Mouse (Mus musculus) gastrocnemius, adult 2 months (tissue): ENCODE data around the gene Nsun2. TPM values are rescaled to one million over a fixed set of nuclear protein-coding genes. Genes with fewer than 3 reads are reported as not detected.
A peak's percentile ranks its signal among the peaks of the same experiment; 100 is the strongest.

Experiments used
- DNase-seq: peaks from one replicate; pipeline ENCODE4 v3.0.0; 2022
- H3K27ac ChIP-seq: fragments of 200-600 bp; 2 replicates; pipeline ENCODE4 v1.8.1; 2022; ENCODE audit warnings: mild to moderate bottlenecking
- H3K4me3 ChIP-seq: fragments of 200-600 bp; 2 replicates; pipeline ENCODE4 v1.8.1; 2022; ENCODE audit warnings: mild to moderate bottlenecking, moderate library complexity
- CTCF ChIP-seq: fragments of 200-600 bp; IDR thresholded peaks from 2 replicates; pipeline ENCODE4 v1.8.1; 2022; ENCODE audit warnings: antibody characterized with exemption, mild to moderate bottlenecking, moderate library complexity
- intact Hi-C: fragments of 180-260 bp; cut with DNase I; formaldehyde crosslinking; loops from one replicate; pipeline ENCODE4 v1.15.1; 2025
- total RNA-seq, 2 experiments: library from RNA; stranded (reverse); gene quantifications; 2 replicates each; pipeline ENCODE4 v1.2.3; 2021

The Nsun2 gene
- total RNA-seq, 2 experiments from 2014 or later, result 45.4 to 51.9 TPM

DNA sequence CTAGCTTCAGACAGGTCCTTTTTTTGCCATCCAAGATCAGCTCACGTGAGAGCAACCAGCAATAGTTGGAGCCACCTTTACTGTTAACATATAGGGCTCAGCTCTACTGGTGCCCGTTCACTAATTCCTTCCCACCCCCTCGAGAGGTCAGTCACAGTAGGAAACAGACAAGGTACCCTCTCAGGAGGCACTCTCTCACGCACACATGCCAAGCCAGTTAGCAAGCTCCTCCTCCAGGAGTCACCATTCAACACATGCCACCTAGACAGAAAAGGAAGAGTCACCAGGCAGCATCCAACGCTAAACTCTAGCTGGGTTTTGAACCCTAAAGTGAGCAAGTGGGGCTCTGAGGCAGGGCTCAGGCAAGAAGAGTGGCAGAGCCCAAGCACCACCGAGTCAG, 2.1 kb upstream of the Nsun2 start:
- no peak for DNase-seq
- Histone ChIP-seq H3K4me3 (peak overlapping the region; percentile 93), H3K27ac (no peak overlapping the region)
- TF ChIP-seq CTCF, result no peak
- intact Hi-C loops, result no loop called here

DNA sequence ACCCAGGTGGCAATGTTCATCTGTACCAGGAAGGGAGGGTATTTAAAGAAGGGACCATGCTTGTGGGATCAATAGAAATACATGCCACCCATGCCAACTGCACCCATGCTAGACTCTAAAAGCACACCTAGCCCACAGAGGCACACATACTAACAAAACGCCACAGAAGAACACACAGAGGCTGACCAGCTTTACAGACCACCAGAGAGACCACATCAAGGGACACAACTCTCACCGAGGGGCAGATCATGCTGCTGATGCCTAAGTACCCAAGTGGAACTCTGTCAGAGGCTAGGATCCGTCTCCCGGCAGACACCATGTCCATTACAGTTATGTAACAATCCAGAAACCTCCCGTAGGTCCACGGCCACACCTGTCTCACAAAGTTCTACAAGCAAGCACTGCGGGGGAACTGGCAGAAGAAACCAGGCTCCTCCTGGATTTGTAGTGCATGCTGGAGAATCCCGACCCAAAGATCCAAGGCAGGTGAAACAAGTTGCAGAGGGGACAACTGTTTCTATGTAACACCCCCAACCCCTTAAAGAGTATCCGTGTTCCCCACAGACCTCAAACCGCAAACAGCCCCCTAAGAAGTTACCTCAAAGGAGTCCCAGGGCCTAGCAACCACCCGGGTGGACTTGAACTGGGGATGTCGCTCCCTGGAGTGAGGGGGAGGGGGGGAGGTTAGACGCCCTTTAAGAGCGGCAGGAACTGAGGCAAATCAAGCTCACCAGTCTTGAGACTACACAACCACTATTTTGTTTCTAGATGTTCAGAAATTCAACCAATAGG, 1.2 kb upstream of the Nsun2 start:
- H3K27ac ChIP-seq, result peak overlapping the region; percentile 89
- TF ChIP-seq CTCF, result no peak
- intact Hi-C loops, result no loop called here
- no peak for DNase-seq
- peak overlapping the region; percentile 93 for H3K4me3 ChIP-seq

DNA sequence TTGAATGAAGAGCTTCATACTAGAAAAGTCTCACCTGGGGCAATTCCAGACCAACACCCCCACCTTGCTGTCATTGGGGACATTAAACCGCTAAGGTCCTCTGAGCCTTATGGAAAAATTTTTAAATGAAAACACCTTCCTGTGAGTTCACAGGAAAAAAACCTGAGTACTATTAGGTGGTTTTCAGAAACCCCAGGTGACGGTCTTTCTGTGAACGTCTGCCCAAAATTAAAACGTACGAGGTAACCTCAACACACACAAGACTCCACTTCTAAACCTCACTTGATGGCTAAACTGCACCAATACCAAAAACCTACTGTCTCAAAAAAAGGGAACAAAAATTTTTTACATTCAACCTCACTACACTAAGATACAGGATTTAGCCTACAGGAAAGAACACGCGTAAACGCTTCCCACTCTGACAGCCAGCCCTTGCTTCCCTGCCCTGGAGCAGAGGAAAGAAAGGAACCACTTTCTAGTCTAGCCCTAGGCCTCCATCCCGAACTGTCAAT, 597 bp upstream of the Nsun2 start:
- TF ChIP-seq CTCF, result no peak
- intact Hi-C loops, result no loop called here
- no peak for DNase-seq
- H3K4me3 ChIP-seq, result peak overlapping the region; percentile 93
- H3K27ac ChIP-seq, result peak overlapping the region; percentile 89

DNA sequence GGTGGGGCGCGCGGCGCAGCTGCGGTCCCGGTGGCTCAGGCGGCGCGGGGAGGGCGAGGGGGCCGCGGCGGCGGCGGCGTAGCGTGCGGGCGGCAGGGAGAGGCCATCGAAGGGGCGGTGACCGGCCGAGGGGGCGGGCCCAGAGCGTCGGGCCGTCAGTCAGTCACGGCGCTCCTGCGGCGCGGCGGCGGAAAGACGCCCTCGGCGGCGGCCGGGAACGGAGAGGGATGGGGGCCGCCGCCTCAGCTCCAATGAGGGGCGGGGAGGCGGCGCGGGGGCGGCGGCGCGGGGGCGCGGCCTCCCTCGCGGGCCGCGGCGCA, 748 bp downstream of the Nsun2 start, which contains the start of gene Tent4a:
Tent4a (minus strand) TSS at position 284 of the 320 bp plus-strand sequence.
- Histone ChIP-seq H3K27ac (peak within 1 kb of the TSS; percentile 99), H3K4me3 (peak within 1 kb of the TSS; percentile 93)
- TF ChIP-seq CTCF, result no peak
- DNase-seq, result no peak
- intact Hi-C loops, result no loop called here

DNA sequence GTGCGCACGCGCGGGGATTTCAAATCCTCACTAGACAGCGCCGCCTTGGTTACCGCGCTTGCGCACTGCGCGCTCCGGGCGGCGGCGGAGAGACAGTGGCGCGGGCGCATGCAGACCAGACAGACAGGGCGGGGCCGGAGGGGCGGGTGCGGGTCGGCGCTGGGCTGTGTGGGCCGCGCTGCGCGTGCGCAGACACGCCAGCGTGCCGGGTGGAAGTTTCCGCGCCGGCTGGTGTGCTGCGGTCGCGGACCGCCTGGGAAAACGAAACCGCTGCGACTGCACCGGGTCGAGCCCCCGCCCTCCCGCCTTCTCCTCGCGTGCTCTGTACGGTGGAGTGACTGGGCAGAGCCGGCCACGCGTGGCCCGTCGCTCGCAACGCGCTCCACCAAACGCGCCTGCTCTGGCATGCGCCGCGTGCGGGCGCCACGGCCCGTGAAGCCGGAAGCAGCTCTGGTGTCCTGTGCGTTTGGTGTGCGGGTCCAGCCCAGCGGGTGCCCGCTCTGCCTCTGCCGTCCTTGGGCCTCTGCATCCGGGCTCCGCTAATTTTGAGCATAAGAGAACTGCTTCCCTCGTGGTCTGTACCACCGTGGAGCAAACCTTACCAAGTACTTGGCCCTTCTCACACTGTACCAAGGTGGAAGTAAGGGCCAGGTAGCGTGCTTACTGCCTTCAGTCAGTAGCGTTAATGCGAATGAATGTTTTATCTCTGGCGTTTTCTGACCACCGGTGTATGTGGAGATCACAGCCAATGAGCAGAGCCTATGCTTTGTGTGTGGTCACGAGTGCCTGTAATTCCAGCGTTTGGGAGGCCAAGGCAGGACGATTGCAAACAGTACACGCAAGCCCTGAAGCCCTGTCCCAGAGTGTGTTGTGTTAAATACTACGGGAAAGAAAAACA, 1.4 kb downstream of the Nsun2 start:
- TF ChIP-seq CTCF, result no peak
- intact Hi-C loops, result no loop called here
- DNase-seq, result peak; percentile 100
- Histone ChIP-seq H3K27ac (peak overlapping the region; percentile 99), H3K4me3 (peak overlapping the region; percentile 93)

DNA sequence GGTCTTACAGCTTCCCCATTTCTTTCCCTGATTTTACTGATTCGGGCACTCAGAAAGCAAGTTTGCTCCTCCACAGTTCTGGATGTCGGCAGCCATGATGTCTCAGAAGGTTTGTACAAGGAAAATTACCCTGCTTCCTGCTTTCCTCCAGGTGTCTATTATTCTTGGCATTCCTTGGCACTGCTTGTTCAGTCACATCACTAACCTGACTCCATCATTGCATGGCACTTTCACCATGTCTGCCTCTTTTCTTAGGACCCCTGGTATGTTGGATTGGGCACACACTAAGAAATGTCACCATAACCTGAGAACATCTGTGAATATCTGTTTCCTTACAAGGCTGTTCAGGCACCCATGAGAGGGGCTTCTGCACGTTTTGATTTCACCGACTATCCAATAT, 2.5 kb downstream of the Nsun2 start:
- TF ChIP-seq CTCF, result no peak
- Histone ChIP-seq H3K27ac (peak overlapping the region; percentile 99), H3K4me3 (peak overlapping the region; percentile 93)
- intact Hi-C loops, result no loop called here
- no peak for DNase-seq

DNA sequence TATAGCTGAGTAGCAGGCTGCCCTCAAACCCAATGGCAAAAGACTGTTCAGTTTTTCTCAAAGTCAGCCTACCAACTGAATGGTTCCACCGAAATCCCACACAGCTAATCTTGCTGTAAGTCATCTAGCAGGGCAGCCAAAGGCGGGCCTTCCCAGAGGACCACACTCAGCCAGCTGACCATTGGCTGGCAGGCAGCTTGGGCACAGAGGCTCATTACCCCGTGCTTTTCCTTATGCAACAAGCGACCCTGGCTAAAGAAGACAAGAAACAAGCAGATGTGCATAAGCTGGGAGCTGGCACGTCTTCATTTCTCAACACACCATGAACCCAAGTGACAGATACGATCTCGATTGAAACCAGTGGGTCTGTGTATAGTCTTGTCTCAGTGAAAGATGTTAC, 3.8 kb downstream of the Nsun2 start:
- peak; percentile 62 for DNase-seq
- Histone ChIP-seq H3K27ac (peak overlapping the region; percentile 59), H3K4me3 (no peak overlapping the region; the same call in none of the 2 replicates)
- no peak for TF ChIP-seq CTCF
- intact Hi-C loops, result no loop called here

DNA sequence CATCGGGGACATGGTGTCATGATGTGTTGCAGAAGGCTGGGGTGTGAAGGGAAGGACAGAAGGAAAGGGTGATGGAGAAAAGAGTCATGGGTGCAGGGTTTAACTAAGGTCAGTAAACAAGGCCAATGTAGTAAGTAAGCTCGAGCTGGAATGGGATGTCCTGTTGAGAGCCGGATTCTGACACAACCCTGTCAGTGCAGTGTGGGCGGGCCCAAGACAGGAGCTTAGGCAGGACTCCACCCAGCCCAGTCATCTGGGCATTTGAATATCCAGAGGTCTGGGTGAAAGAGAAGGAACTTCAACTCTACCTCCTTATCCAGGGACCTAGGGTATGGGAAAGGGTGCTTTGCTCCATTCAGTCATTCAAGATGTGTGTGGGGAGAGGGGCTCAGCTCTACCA, 4.8 kb downstream of the Nsun2 start:
- peak overlapping the region; percentile 59 for H3K27ac ChIP-seq
- H3K4me3 ChIP-seq, result no peak overlapping the region
- peak; percentile 71 for DNase-seq
- no peak for TF ChIP-seq CTCF
- intact Hi-C loops, result no loop called here

DNA sequence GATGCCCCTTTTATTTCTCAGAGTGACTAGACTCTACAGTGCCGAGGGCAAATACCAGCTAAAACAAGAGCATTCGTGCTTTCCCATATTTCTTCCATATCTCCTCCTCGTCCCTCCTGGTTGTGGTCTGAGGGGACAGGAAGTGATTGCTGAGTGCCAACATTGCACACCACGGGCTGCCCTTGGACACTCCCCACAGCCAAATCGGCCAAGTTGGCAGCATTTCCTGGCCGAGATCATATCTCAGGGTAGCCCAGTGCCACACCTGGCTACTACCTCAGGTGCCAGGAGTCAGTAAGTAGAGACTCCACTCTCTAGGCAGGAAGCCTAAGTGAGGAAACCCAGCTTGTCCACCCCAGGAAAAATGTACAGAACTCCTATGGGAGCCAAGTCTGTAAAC, 7.7 kb downstream of the Nsun2 start:
- H3K4me3 ChIP-seq, result peak overlapping the region; percentile 60
- DNase-seq, result peak; percentile 80
- intact Hi-C loops, result no loop called here
- TF ChIP-seq CTCF, result no peak
- H3K27ac ChIP-seq, result peak overlapping the region; percentile 91

DNA sequence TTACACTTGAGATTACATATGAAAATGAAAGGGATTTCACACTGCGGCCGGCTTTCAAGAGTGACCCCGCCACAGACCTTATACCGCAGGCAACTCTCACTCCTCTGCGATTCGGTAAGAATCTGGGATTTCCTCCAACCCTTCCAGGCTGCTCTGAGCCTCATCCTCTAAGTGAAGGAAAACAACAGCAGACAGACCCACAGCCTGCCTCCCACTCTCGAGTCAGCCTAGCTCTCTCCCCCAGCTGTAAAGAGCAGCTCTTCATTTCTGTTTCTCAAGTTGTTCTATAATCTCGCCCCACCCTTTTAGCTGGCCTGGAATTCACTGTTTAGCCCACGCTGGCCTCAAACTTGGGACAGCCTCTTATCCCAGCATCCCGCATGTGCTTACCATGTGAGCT, 8.2 kb downstream of the Nsun2 start:
- Histone ChIP-seq H3K27ac (peak overlapping the region; percentile 91), H3K4me3 (peak overlapping the region; percentile 60)
- peak; percentile 48 for DNase-seq
- intact Hi-C loops, result no loop called here
- TF ChIP-seq CTCF, result no peak

DNA sequence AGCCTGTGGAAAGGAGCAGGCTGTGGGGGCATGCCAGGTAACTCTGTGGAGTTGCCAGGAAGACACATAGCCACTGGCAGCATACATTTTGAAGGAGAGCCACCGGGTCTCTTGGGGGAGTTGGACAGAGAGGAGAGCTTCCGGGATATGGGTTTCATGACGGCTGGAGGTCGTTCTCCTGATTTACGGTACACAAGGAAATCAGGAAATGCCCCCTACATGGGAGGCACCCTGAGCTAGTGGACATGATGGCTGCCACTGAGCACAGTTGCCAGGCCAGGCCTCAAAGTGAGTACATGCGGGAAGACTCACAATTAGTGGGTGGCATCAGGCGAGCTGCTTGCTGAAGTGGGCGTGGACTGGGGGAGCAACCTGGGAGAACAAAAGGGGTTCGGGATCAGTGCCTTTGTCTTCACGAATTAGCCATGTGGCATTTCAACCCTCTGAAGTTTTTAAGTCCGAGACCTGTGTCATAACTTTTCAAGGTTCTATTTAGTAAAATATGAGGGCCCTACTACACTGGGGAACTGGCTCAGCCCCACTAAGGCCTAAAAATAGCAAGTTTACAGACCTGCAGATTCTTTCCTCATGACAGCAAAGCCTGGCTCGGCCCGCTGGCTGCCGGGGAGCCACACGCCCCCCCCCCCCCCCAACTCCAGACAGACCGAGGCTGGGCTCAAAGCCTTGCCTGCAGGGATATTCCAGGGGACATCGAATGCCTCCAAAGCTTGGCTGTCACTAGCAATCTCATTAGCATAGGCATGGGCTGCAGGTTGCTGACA, 9.2 kb downstream of the Nsun2 start:
- intact Hi-C loops, result no loop called here
- Histone ChIP-seq H3K27ac (peak overlapping the region; percentile 91), H3K4me3 (peak overlapping the region; percentile 35)
- peak; percentile 86 for DNase-seq
- TF ChIP-seq CTCF, result no peak

DNA sequence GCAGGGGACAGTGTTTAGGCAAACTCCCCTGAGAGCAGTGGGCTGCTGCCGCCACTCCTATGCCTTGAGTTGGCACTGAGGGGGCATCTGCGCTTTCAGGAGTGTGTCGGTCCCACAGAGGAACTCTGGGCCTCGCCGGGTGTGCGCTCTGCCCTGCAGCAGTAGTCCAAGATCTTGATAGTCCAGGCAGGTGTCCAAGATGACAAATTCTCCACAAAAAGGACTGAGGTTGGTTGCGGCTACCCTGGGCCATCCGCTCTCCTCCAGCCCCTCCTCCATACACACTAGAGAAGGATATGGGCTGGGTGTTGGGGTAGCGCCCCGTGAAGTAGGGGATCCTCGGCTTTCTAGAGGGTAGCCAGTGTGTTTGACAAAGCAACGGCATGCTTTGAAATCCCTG, 10.0 kb downstream of the Nsun2 start:
- intact Hi-C loops, result no loop called here
- peak overlapping the region; percentile 91 for H3K27ac ChIP-seq
- no peak for DNase-seq
- TF ChIP-seq CTCF, result no peak
- H3K4me3 ChIP-seq, result peak overlapping the region; percentile 35
